29 mouse cellular contexts compared by ENCODE assay signal in genomic region chr12:76300367-76300766, GRCm38 (mm10). TPM values are rescaled to one million over a fixed set of nuclear protein-coding genes. Genes with fewer than 3 reads are reported as not detected.
"Had no signal": no experiment of that assay in that cellular context is flagged by ENCODE, and none has a peak within 500 bp of the region (broad histone marks: within the 10 kb centered on the region; RNA-seq: fewer than 3 reads in every experiment).

No protein-coding gene starts in this region.

- H3K4me1 ChIP-seq: limb, embryonic 15.5 days; midbrain, embryonic 13.5 days had no signal

- H3K4me2 ChIP-seq: limb, embryonic 12.5 days; limb, embryonic 15.5 days; liver, embryonic 11.5 days; midbrain, embryonic 13.5 days had no signal

- DNase-seq: kidney, adult 2 months; kidney, postnatal 25 days; layer of hippocampus, adult 9-11 months; liver, postnatal 0 days; thymus, adult 18-20 months; thymus, postnatal 36 days had no signal

- H3K9ac ChIP-seq: limb, embryonic 12.5 days; limb, embryonic 15.5 days; liver, embryonic 14.5 days; liver, postnatal 0 days; midbrain, embryonic 13.5 days had no signal

- H3K9me3 ChIP-seq: limb, embryonic 12.5 days; limb, embryonic 15.5 days; midbrain, embryonic 13.5 days had no signal

- H3K4me3 ChIP-seq: layer of hippocampus, adult 2 months; limb, embryonic 12.5 days; limb, embryonic 15.5 days; midbrain, embryonic 13.5 days had no signal

- H3K27me3 ChIP-seq: limb, embryonic 12.5 days; limb, embryonic 15.5 days; midbrain, embryonic 13.5 days had no signal

- H3K27ac ChIP-seq: kidney, postnatal 0 days; layer of hippocampus, adult 2 months; limb, embryonic 12.5 days; limb, embryonic 15.5 days; liver, embryonic 14.5 days; macrophage; midbrain, embryonic 13.5 days had no signal

- ATAC-seq: intestine, postnatal 0 days; liver, postnatal 0 days; midbrain, embryonic 13.5 days; midbrain, embryonic 16.5 days had no signal

RNA-seq across cellular contexts. Expression of gene Tex21, which starts 53.8 kb away (rescaled TPM):
- total RNA-seq: layer of hippocampus, adult 2 months; layer of hippocampus, postnatal 25 days; left cerebral cortex, adult 18-20 months; left cerebral cortex, postnatal 10 days; left cerebral cortex, postnatal 36 days; megakaryocyte, adult 5-6 weeks had no signal
- polyA plus RNA-seq: intestine, embryonic 14.5 days; intestine, postnatal 0 days; kidney, embryonic 14.5 days; large intestine, adult 2 months; limb, embryonic 12.5 days; limb, embryonic 15.5 days; liver, embryonic 11.5 days; liver, postnatal 0 days; macrophage; midbrain, embryonic 13.5 days; midbrain, embryonic 16.5 days; neural tube, embryonic 11.5 days; small intestine, adult 2 months; spleen, adult 2 months; stomach, embryonic 16.5 days; urinary bladder, adult 2 months had no signal
